Mouse (Mus musculus) kidney, postnatal 0 days (tissue): ENCODE results near the gene Gpc3. TPM values are rescaled to one million over a fixed set of nuclear protein-coding genes. Genes with fewer than 3 reads are reported as not detected.

ENCODE experiments used
- ATAC-seq: fragments of 200-750 bp; cut with Nextera tagmentation; replicated peaks from 2 replicates; pipeline ENCODE4 v1.8.0; 2017; ENCODE audit warnings: low read depth, moderate number of reproducible peaks, moderate TSS enrichment, moderate library complexity; ENCODE audit not compliant: low FRiP score
- DNase-seq: peaks from one replicate; pipeline ENCODE4 v3.0.0-alpha.2; 2016; ENCODE audit warnings: low spot score
- H3K27ac ChIP-seq: fragments of 300-500 bp; sonication (generic); 2 replicates; pipeline ENCODE4 v1.5.1; 2014; ENCODE audit warnings: mild to moderate bottlenecking
- H3K27me3 ChIP-seq: fragments of 300-500 bp; sonication (generic); 2 replicates; pipeline ENCODE4 v1.6.1; 2014; ENCODE audit warnings: low read length, mixed read lengths; ENCODE audit not compliant: insufficient read depth
- H3K36me3 ChIP-seq: fragments of 300-500 bp; sonication (generic); 2 replicates; pipeline ENCODE4 v1.6.1; 2014; ENCODE audit warnings: low read length, mixed read lengths; ENCODE audit not compliant: insufficient read depth
- H3K4me1 ChIP-seq: fragments of 300-500 bp; sonication (generic); replicated peaks from 2 replicates; pipeline ENCODE4 v1.6.1; 2014; ENCODE audit warnings: antibody characterized with exemption, low read length, mixed read lengths; ENCODE audit not compliant: insufficient read depth
- H3K4me2 ChIP-seq: fragments of 300-500 bp; sonication (generic); 2 replicates; pipeline ENCODE4 v1.6.1; 2014; ENCODE audit warnings: mild to moderate bottlenecking, low read length, moderate library complexity, mixed read lengths
- H3K4me3 ChIP-seq: fragments of 300-500 bp; sonication (generic); replicated peaks from 2 replicates; pipeline ENCODE4 v1.5.1; 2014; ENCODE audit warnings: low read depth, low read length
- H3K9ac ChIP-seq: fragments of 300-500 bp; sonication (generic); 2 replicates; pipeline ENCODE4 v1.6.1; 2014; ENCODE audit warnings: low read depth, low read length
- H3K9me3 ChIP-seq: fragments of 300-500 bp; sonication (generic); replicated peaks from 2 replicates; pipeline ENCODE4 v1.6.1; 2016; ENCODE audit warnings: low read length, inconsistent platforms, mixed read lengths
- CTCF ChIP-seq: IDR thresholded peaks from 2 replicates; pipeline ENCODE4 v1.5.1; 2016; ENCODE audit warnings: antibody characterized with exemption, low read depth, mild to moderate bottlenecking, moderate library complexity
- WGBS: fragments of 180-500 bp; shearing (Covaris S2); extraction: QIAGEN DNeasy Blood & Tissue Kit; methylation state at CpG from one replicate; pipeline ENCODE4 v1.1.7; 2014; 5-methylcytosine and 5-hydroxymethylcytosine counted together
- polyA plus RNA-seq: library from polyadenylated mRNA; unstranded; fragments of >200 nt; fragmentation: Nextera tagmentation; extraction: Ambion mirVana; gene quantifications from 2 replicates; pipeline ENCODE4 v1.2.1, GENCODE M21; 2015

Gene Gpc3
- polyA plus RNA-seq: 1,010 and 1,051 TPM in 2 replicates

DNA sequence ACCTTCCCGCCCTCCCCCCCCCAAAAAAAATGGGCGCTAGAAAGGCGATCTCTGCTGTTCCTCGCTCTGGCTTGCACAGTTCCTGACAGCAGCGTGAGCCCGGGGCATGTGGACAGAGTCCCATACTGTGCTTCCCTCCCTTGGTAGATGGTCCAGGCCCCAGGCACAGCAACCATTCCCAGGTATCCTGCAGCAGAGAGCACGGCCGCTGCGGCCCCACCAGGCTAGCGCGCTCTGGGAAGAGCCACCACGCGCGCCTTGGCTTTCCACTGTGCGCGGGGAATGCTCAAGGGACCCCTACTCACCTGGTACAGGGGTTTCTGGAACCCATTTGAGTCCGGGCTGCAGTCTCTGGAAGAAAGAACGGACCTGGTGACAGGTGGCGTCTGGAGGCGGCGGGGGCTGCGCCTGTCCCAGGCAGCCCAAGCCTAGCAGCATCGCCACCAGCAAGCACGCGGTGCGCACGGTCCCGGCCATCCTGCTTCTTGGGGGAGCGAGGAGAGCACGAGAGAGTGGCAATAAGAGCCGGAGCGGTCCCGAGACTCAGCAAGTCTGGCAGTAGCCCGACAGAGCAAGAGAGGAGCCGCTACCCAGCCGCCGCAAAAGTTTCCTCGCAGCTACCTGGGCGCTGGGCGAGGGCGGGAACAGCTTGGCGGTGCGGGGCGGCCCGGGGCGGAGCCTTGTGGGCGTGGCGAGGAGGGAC, at the start of gene Gpc3:
Gene Gpc3, minus strand, starts transcription at position 623 of the 703 bp plus-strand sequence.
- Histone ChIP-seq H3K9me3 (no peaks in the 10 kb centered on the region), H3K4me3 (peak within 1 kb of the TSS; percentile 50), H3K27ac (peak within 1 kb of the TSS; percentile 76), H3K27me3 (no peaks in the 10 kb centered on the region), H3K4me1 (no peaks in the 10 kb centered on the region), H3K4me2 (peak within 1 kb of the TSS; percentile 64), H3K9ac (peak within 1 kb of the TSS; percentile 60), H3K36me3 (no peaks in the 10 kb centered on the region)
- ATAC-seq (peak; percentile 92), DNase-seq (no peak)
- no peak for TF ChIP-seq CTCF
- 30% methylated on average over 42 of the region's 48 CpGs for WGBS

DNA sequence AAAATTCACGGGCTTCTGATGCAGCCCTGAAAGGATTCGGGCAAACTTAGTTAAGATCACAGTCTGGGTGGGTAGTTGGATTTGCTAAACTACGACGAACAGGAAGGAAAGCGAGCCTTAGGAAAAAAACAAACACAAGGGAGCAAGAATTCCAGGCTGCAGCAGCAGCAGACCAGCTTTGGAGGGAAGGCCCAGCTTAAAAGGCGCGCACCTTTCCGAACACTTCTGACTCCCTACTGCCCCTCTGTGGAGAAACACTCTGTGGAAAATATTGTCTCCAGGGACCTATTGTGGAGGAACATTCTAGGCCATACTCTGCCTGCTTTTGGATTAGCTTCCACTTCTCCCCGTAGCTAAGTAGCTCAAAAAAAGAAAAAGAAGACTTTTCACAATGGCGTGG, 38.2 kb upstream of the Gpc3 start:
- 29% methylated on average over 10 of the region's 10 CpGs for WGBS
- H3K27me3 ChIP-seq: no peaks in the 10 kb centered on the region
- TF ChIP-seq CTCF: peak; percentile 78
- ATAC-seq (no peak), DNase-seq (peak; percentile 89)
- peak overlapping the region; percentile 66 for H3K27ac ChIP-seq
- H3K4me1 ChIP-seq: 0 out of 2 replicates have a peak, but pooled peaks cover 3% of the 10 kb centered on the region
- no peak overlapping the region for H3K4me3 ChIP-seq
- peak overlapping the region; percentile 32 for H3K4me2 ChIP-seq
- H3K9ac ChIP-seq: no peak overlapping the region
- H3K36me3 ChIP-seq: no peaks in the 10 kb centered on the region
- H3K9me3 ChIP-seq: no peaks in the 10 kb centered on the region

DNA sequence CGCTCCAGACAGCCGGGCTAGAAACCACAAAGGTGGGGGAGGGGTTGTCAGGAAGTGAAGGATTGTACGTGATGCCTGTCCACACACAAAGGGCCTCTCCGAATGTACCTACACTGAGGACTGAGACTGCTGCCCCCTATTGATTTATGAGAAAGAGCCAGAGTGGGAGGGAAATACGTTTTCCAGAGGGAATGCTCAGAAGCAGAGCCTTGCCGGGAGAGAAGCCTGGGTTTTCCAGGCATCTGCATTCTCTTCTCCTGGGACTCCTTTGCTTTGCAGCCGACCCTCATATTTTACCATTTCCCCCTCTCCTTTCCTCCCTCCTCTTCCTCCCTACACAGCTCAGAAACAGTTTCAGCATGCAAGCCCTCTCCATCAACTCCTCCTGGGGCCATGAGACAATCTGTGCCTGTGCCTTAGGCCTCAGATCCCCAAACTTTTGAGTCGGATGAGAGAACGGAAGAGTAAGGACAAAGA, 37.8 kb upstream of the Gpc3 start:
- peak; percentile 43; the same call in 1 of the 2 replicates for TF ChIP-seq CTCF
- H3K4me2 ChIP-seq: peak overlapping the region; percentile 32
- H3K27me3 ChIP-seq: no peaks in the 10 kb centered on the region
- no peak overlapping the region for H3K4me3 ChIP-seq
- no peaks in the 10 kb centered on the region for H3K9me3 ChIP-seq
- peak overlapping the region; percentile 66 for H3K27ac ChIP-seq
- no peak overlapping the region for H3K9ac ChIP-seq
- ATAC-seq: 0 out of 2 replicates have a peak, but pooled peaks have one; percentile 36
- H3K36me3 ChIP-seq: no peaks in the 10 kb centered on the region
- peak; percentile 56 for DNase-seq
- WGBS: 36% methylated on average over 9 of the region's 9 CpGs
- 0 out of 2 replicates have a peak, but pooled peaks cover 3% of the 10 kb centered on the region for H3K4me1 ChIP-seq

DNA sequence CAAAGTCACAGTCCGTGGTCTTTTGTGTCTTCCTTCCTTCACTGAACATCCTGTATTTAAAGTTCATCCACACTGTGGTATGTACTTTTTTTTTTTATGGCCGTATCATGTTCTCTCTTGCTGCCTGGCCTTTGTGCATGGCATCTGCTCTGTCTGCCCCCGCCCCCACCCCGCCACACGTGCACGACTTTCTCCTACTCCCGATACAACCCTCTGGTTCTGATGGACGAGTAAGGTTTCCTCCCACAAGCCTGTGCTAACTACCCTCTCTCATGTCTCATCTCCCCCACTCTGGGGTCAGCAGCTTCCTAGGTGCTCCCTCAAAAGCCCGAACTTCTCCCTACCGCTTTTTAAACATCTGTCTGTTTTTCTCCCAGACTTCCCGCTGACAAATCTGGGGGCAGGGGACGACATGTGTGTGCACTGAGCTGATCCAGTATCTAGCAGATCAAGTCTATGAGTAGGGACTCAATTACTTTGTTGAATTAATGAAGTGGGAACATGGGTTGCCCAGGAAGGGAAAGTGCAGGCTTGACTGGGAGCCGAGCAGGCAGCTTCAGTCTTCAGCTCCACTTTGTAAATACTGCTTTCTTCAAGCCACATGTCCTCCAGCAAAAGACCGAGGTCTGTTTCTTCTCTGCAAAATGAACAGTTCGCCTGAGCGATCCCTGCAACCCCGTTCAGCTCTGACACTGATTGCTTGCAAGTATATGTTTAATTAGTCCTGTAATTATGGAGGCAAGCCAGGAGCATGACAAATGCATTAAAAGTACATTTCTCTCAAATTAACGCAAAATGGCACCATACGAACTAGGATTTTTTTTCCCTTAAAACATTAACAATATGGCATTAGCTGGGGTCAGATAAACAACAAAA, 35.4 kb upstream of the Gpc3 start:
- peak; percentile 75 for DNase-seq

GRCm38 (mm10) chrX:52644393-52644792, 30.6 kb upstream of the Gpc3 start:
- WGBS: 47% methylated on average over 7 of the region's 7 CpGs
- no peak overlapping the region for H3K4me2 ChIP-seq
- H3K4me1 ChIP-seq: 0 out of 2 replicates have a peak, but pooled peaks cover 2% of the 10 kb centered on the region
- ATAC-seq (no peak), DNase-seq (no peak)
- H3K9me3 ChIP-seq: no peaks in the 10 kb centered on the region
- no peaks in the 10 kb centered on the region for H3K36me3 ChIP-seq
- no peak overlapping the region for H3K27ac ChIP-seq
- H3K9ac ChIP-seq: no peak overlapping the region
- no peak for TF ChIP-seq CTCF
- H3K27me3 ChIP-seq: no peaks in the 10 kb centered on the region
- no peak overlapping the region for H3K4me3 ChIP-seq

More for the DNA sequence above, 35.4 kb upstream of the Gpc3 start:
- Histone ChIP-seq H3K9me3 (no peaks in the 10 kb centered on the region), H3K27me3 (no peaks in the 10 kb centered on the region), H3K4me1 (0 out of 2 replicates have a peak, but pooled peaks cover 3% of the 10 kb centered on the region), H3K27ac (peak overlapping the region; percentile 42; the same call in 1 of the 2 replicates), H3K36me3 (no peaks in the 10 kb centered on the region), H3K4me2 (peak overlapping the region; percentile 35), H3K4me3 (no peak overlapping the region), H3K9ac (0 out of 2 replicates have a peak overlapping the region, but pooled peaks have one; percentile 13)
- TF ChIP-seq CTCF: no peak
- WGBS: 33% methylated on average over 19 of the region's 19 CpGs
- peak; percentile 49 for ATAC-seq

- Histone ChIP-seq H3K4me3 (no peak overlapping the region), H3K4me2 (no peak overlapping the region), H3K4me1 (no peaks in the 10 kb centered on the region), H3K9me3 (no peaks in the 10 kb centered on the region), H3K27ac (no peak overlapping the region), H3K27me3 (no peaks in the 10 kb centered on the region), H3K36me3 (no peaks in the 10 kb centered on the region), H3K9ac (no peak overlapping the region)
- TF ChIP-seq CTCF: no peak
- no peak for ATAC-seq
- no peak for DNase-seq
- WGBS: 51% methylated on average over 2 of the region's 2 CpGs
These were observed 29.6 kb upstream of the Gpc3 start for GRCm38 (mm10) chrX:52643350-52643749.
